Mouse (Mus musculus) kidney, embryonic 15.5 days (tissue): ENCODE measurements at regions not wholly inside any gene's neighbourhood (a gene's known extent, or its start where the extent isn't known, plus 50 kb on each side); places are given as distances from the start of the nearest gene placed in this dataset.
A peak's percentile ranks its signal among the peaks of the same experiment; 100 is the strongest.

Experiments used
- ATAC-seq: fragments of 200-750 bp; cut with Nextera tagmentation; replicated peaks from 2 replicates; pipeline ENCODE4 v1.8.0; 2017; ENCODE audit warnings: moderate TSS enrichment; ENCODE audit not compliant: low FRiP score
- H3K27ac ChIP-seq: fragments of 300-500 bp; sonication (generic); 2 replicates; pipeline ENCODE4 v1.5.1; 2015; ENCODE audit warnings: mild to moderate bottlenecking, inconsistent platforms
- H3K27me3 ChIP-seq: fragments of 300-500 bp; sonication (generic); 2 replicates; pipeline ENCODE4 v1.6.1; 2015; ENCODE audit warnings: inconsistent platforms
- H3K36me3 ChIP-seq: fragments of 300-500 bp; sonication (generic); 2 replicates; pipeline ENCODE4 v1.6.1; 2015; ENCODE audit warnings: inconsistent platforms
- H3K4me1 ChIP-seq: fragments of 300-500 bp; sonication (generic); 2 replicates; pipeline ENCODE4 v1.6.1; 2015; ENCODE audit warnings: inconsistent platforms
- H3K4me2 ChIP-seq: fragments of 300-500 bp; sonication (generic); 2 replicates; pipeline ENCODE4 v1.6.1; 2015; ENCODE audit warnings: moderate library complexity, mild to moderate bottlenecking, inconsistent platforms
- H3K4me3 ChIP-seq: fragments of 300-500 bp; sonication (generic); replicated peaks from 2 replicates; pipeline ENCODE4 v1.5.1; 2015; ENCODE audit warnings: mild to moderate bottlenecking, inconsistent platforms
- H3K9ac ChIP-seq: fragments of 300-500 bp; sonication (generic); 2 replicates; pipeline ENCODE4 v1.6.1; 2015; ENCODE audit warnings: mild to moderate bottlenecking, inconsistent platforms
- H3K9me3 ChIP-seq: fragments of 300-500 bp; sonication (generic); replicated peaks from 2 replicates; pipeline ENCODE4 v1.6.1; 2016; ENCODE audit warnings: inconsistent platforms
- WGBS: fragments of 180-500 bp; shearing (Covaris S2); methylation state at CpG from one replicate; pipeline ENCODE4 v1.1.7; 2015; ENCODE audit warnings: mixed read lengths; 5-methylcytosine and 5-hydroxymethylcytosine counted together

- 0 out of 2 replicates have a peak, but pooled peaks cover 5% of the 10 kb centered on the region for H3K9me3 ChIP-seq
- ATAC-seq: no peak
- H3K4me3 ChIP-seq: no peak overlapping the region
- WGBS: 81% methylated on average over 4 of the region's 4 CpGs
- H3K4me1 ChIP-seq: no peaks in the 10 kb centered on the region
- no peaks in the 10 kb centered on the region for H3K36me3 ChIP-seq
- no peak overlapping the region for H3K4me2 ChIP-seq
- H3K27ac ChIP-seq: no peak overlapping the region
- H3K9ac ChIP-seq: no peak overlapping the region
- H3K27me3 ChIP-seq: no peaks in the 10 kb centered on the region
Observed at GRCm38 (mm10) chr13:28898900-28899299, 54.6 kb downstream of the Sox4 start.

- no peaks in the 10 kb centered on the region for H3K36me3 ChIP-seq
- H3K9ac ChIP-seq: no peak overlapping the region
- WGBS: 91% methylated on average over 6 of the region's 6 CpGs
- no peak overlapping the region for H3K27ac ChIP-seq
- H3K4me3 ChIP-seq: no peak overlapping the region
- no peak overlapping the region for H3K4me2 ChIP-seq
- H3K4me1 ChIP-seq: no peaks in the 10 kb centered on the region
- ATAC-seq: no peak
- H3K9me3 ChIP-seq: 0 out of 2 replicates have a peak, but pooled peaks cover 5% of the 10 kb centered on the region
- peaks cover under 1% of the 10 kb centered on the region; the same call in 1 of the 2 replicates for H3K27me3 ChIP-seq
Observed at GRCm38 (mm10) chr13:28892896-28893295, 60.6 kb downstream of the Sox4 start.

GRCm38 (mm10) chr13:28887098-28887497, 66.4 kb downstream of the Sox4 start:
- no peak overlapping the region for H3K27ac ChIP-seq
- H3K4me3 ChIP-seq: 0 out of 2 replicates have a peak overlapping the region, but pooled peaks have one; percentile 7
- peaks cover 25% of the 10 kb centered on the region for H3K27me3 ChIP-seq
- H3K9ac ChIP-seq: no peak overlapping the region
- H3K9me3 ChIP-seq: no peaks in the 10 kb centered on the region
- H3K4me2 ChIP-seq: peak overlapping the region; percentile 38
- no peaks in the 10 kb centered on the region for H3K36me3 ChIP-seq
- peaks cover 33% of the 10 kb centered on the region for H3K4me1 ChIP-seq
- WGBS: 19% methylated on average over 13 of the region's 13 CpGs
- ATAC-seq: no peak

GRCm38 (mm10) chr13:28886691-28887090, 66.8 kb downstream of the Sox4 start:
- Histone ChIP-seq H3K4me1 (peaks cover 37% of the 10 kb centered on the region), H3K36me3 (no peaks in the 10 kb centered on the region), H3K27me3 (peaks cover 25% of the 10 kb centered on the region), H3K4me2 (peak overlapping the region; percentile 38), H3K9me3 (no peaks in the 10 kb centered on the region), H3K27ac (no peak overlapping the region), H3K9ac (no peak overlapping the region), H3K4me3 (0 out of 2 replicates have a peak overlapping the region, but pooled peaks have one; percentile 7)
- 22% methylated on average over 11 of the region's 11 CpGs for WGBS
- no peak; the same call in 1 of the 2 replicates for ATAC-seq

GRCm38 (mm10) chr13:28885083-28886037, 68.2 kb downstream of the Sox4 start:
- Histone ChIP-seq H3K4me3 (peak overlapping the region; percentile 60), H3K27me3 (peaks cover 25% of the 10 kb centered on the region), H3K9ac (peak overlapping the region; percentile 56), H3K4me1 (peaks cover 43% of the 10 kb centered on the region), H3K27ac (peak overlapping the region; percentile 42; the same call in 1 of the 2 replicates), H3K36me3 (no peaks in the 10 kb centered on the region), H3K9me3 (no peaks in the 10 kb centered on the region), H3K4me2 (peak overlapping the region; percentile 83)
- under 1% methylated on average over 28 of the region's 30 CpGs for WGBS
- ATAC-seq: peak; percentile 59

- H3K9ac ChIP-seq: peak overlapping the region; percentile 56
- peaks cover 25% of the 10 kb centered on the region for H3K27me3 ChIP-seq
- H3K9me3 ChIP-seq: no peaks in the 10 kb centered on the region
- 0% methylated on average over 26 of the region's 26 CpGs for WGBS
- H3K4me1 ChIP-seq: peaks cover 47% of the 10 kb centered on the region
- H3K4me2 ChIP-seq: peak overlapping the region; percentile 83
- ATAC-seq: peak; percentile 52
- H3K36me3 ChIP-seq: no peaks in the 10 kb centered on the region
- H3K27ac ChIP-seq: no peak overlapping the region
- H3K4me3 ChIP-seq: peak overlapping the region; percentile 60
Observed at GRCm38 (mm10) chr13:28884191-28884820, 69.2 kb downstream of the Sox4 start.

- ATAC-seq: no peak
- Histone ChIP-seq H3K9ac (no peak overlapping the region), H3K27me3 (peaks cover 25% of the 10 kb centered on the region), H3K36me3 (no peaks in the 10 kb centered on the region), H3K9me3 (no peaks in the 10 kb centered on the region), H3K4me3 (peak overlapping the region; percentile 60), H3K27ac (no peak overlapping the region), H3K4me1 (peaks cover 55% of the 10 kb centered on the region), H3K4me2 (peak overlapping the region; percentile 83)
- WGBS: 32% methylated on average over 8 of the region's 8 CpGs
Observed at GRCm38 (mm10) chr13:28883398-28883797, 70.1 kb downstream of the Sox4 start.

GRCm38 (mm10) chr13:28880888-28881287, 72.6 kb downstream of the Sox4 start:
- Histone ChIP-seq H3K36me3 (no peaks in the 10 kb centered on the region), H3K4me2 (peak overlapping the region; percentile 20), H3K4me3 (no peak overlapping the region), H3K4me1 (peaks cover 56% of the 10 kb centered on the region), H3K27me3 (peaks cover 5% of the 10 kb centered on the region), H3K9ac (no peak overlapping the region), H3K9me3 (no peaks in the 10 kb centered on the region), H3K27ac (no peak overlapping the region)
- WGBS: 62% methylated on average over 6 of the region's 6 CpGs
- ATAC-seq: no peak

GRCm38 (mm10) chr13:28878692-28879091, 74.8 kb downstream of the Sox4 start:
- no peak overlapping the region for H3K27ac ChIP-seq
- no peak overlapping the region for H3K4me2 ChIP-seq
- H3K9me3 ChIP-seq: no peaks in the 10 kb centered on the region
- 47% methylated on average over 3 of the region's 3 CpGs for WGBS
- no peaks in the 10 kb centered on the region for H3K27me3 ChIP-seq
- H3K4me3 ChIP-seq: no peak overlapping the region
- peak; percentile 24; the same call in 1 of the 2 replicates for ATAC-seq
- no peaks in the 10 kb centered on the region for H3K36me3 ChIP-seq
- peaks cover 54% of the 10 kb centered on the region for H3K4me1 ChIP-seq
- no peak overlapping the region for H3K9ac ChIP-seq

GRCm38 (mm10) chr13:28876771-28877170, 76.7 kb downstream of the Sox4 start:
- no peaks in the 10 kb centered on the region for H3K36me3 ChIP-seq
- H3K4me2 ChIP-seq: no peak overlapping the region
- H3K4me1 ChIP-seq: peaks cover 46% of the 10 kb centered on the region
- H3K27me3 ChIP-seq: no peaks in the 10 kb centered on the region
- no peak overlapping the region for H3K9ac ChIP-seq
- no peak for ATAC-seq
- no peak overlapping the region for H3K4me3 ChIP-seq
- H3K9me3 ChIP-seq: no peaks in the 10 kb centered on the region
- H3K27ac ChIP-seq: no peak overlapping the region
- WGBS: 77% methylated on average over 4 of the region's 4 CpGs

GRCm38 (mm10) chr13:28870681-28871080, 82.8 kb downstream of the Sox4 start:
- Histone ChIP-seq H3K4me3 (no peak overlapping the region), H3K9me3 (no peaks in the 10 kb centered on the region), H3K36me3 (no peaks in the 10 kb centered on the region), H3K9ac (no peak overlapping the region), H3K4me1 (peaks cover 26% of the 10 kb centered on the region), H3K4me2 (no peak overlapping the region), H3K27ac (no peak overlapping the region), H3K27me3 (no peaks in the 10 kb centered on the region)
- WGBS: 91% methylated on average over 4 of the region's 4 CpGs
- ATAC-seq: no peak

- no peak overlapping the region for H3K4me2 ChIP-seq
- 58% methylated on average over 5 of the region's 5 CpGs for WGBS
- H3K27ac ChIP-seq: peak overlapping the region; percentile 62; the same call in 1 of the 2 replicates
- H3K9me3 ChIP-seq: no peaks in the 10 kb centered on the region
- H3K4me1 ChIP-seq: 0 out of 2 replicates have a peak, but pooled peaks cover 13% of the 10 kb centered on the region
- H3K9ac ChIP-seq: no peak overlapping the region
- no peak for ATAC-seq
- H3K27me3 ChIP-seq: no peaks in the 10 kb centered on the region
- H3K4me3 ChIP-seq: no peak overlapping the region
- H3K36me3 ChIP-seq: peaks cover 12% of the 10 kb centered on the region; the same call in 1 of the 2 replicates
Observed at GRCm38 (mm10) chr13:28867210-28867609, 86.3 kb downstream of the Sox4 start.
